Mouse (Mus musculus) c-Kit-positive CD71-positive TER-119-negative erythroid progenitor cells, embryonic 14.5 days (primary cell): ENCODE measurements at regions not wholly inside any gene's neighbourhood (a gene's known extent, or its start where the extent isn't known, plus 50 kb on each side); places are given as distances from the start of the nearest gene placed in this dataset.
A peak's percentile ranks its signal among the peaks of the same experiment; 100 is the strongest.

ENCODE experiments used
- DNase-seq: peaks from one replicate; pipeline ENCODE4 v3.0.0-alpha.2; 2013; ENCODE audit warnings: low read depth

- no peak for DNase-seq
These were observed 110.4 kb upstream of the Prdm1 start for GRCm38 (mm10) chr10:44638678-44639077.

- DNase-seq, result peak; percentile 1
These were observed 108.5 kb upstream of the Prdm1 start for GRCm38 (mm10) chr10:44636786-44637185.

- no peak for DNase-seq
These were observed 107.8 kb upstream of the Prdm1 start for GRCm38 (mm10) chr10:44636061-44636460.

GRCm38 (mm10) chr10:44631584-44631983, 103.3 kb upstream of the Prdm1 start:
- DNase-seq, result no peak

- DNase-seq, result no peak
These were observed 102.2 kb upstream of the Prdm1 start for GRCm38 (mm10) chr10:44630485-44630884.

- no peak for DNase-seq
These were observed 100.1 kb upstream of the Prdm1 start for GRCm38 (mm10) chr10:44628387-44628786.

GRCm38 (mm10) chr10:44627431-44627830, 99.1 kb upstream of the Prdm1 start:
- DNase-seq, result no peak

GRCm38 (mm10) chr10:44625521-44625920, 97.2 kb upstream of the Prdm1 start:
- no peak for DNase-seq

- no peak for DNase-seq
These were observed 87.3 kb upstream of the Prdm1 start for GRCm38 (mm10) chr10:44615586-44615985.

- DNase-seq, result no peak
These were observed 84.3 kb upstream of the Prdm1 start for GRCm38 (mm10) chr10:44612571-44612970.

- no peak for DNase-seq
These were observed 83.1 kb upstream of the Prdm1 start for GRCm38 (mm10) chr10:44611399-44611798.

- DNase-seq, result peak; percentile 48
These were observed 80.9 kb upstream of the Prdm1 start for GRCm38 (mm10) chr10:44609187-44609586.

- no peak for DNase-seq
These were observed 79.1 kb upstream of the Prdm1 start for GRCm38 (mm10) chr10:44607334-44607851.

- no peak for DNase-seq
These were observed 76.2 kb upstream of the Prdm1 start for GRCm38 (mm10) chr10:44604512-44604911.

- DNase-seq, result no peak
These were observed 75.2 kb upstream of the Prdm1 start for GRCm38 (mm10) chr10:44603461-44603860.

- DNase-seq, result no peak
These were observed 73.2 kb upstream of the Prdm1 start for GRCm38 (mm10) chr10:44601550-44601949.

GRCm38 (mm10) chr10:44599964-44600334, 71.6 kb upstream of the Prdm1 start:
- no peak for DNase-seq

GRCm38 (mm10) chr10:44599331-44599963, 71.1 kb upstream of the Prdm1 start:
- DNase-seq, result no peak

- DNase-seq, result no peak
These were observed 70.3 kb upstream of the Prdm1 start for GRCm38 (mm10) chr10:44598615-44599014.

GRCm38 (mm10) chr10:44595932-44596331, 67.6 kb upstream of the Prdm1 start:
- no peak for DNase-seq

GRCm38 (mm10) chr10:44589842-44590241, 61.5 kb upstream of the Prdm1 start:
- DNase-seq, result no peak

- no peak for DNase-seq
These were observed 61.1 kb upstream of the Prdm1 start for GRCm38 (mm10) chr10:44589352-44589751.

- DNase-seq, result peak; percentile 22
These were observed 54.4 kb upstream of the Prdm1 start for GRCm38 (mm10) chr10:44582736-44583135.
